In genomic region chr16:38475681-38476311, GRCm38 (mm10) we compare ENCODE assay signal across 8 mouse cellular contexts. TPM values are rescaled to one million over a fixed set of nuclear protein-coding genes. Genes with fewer than 3 reads are reported as not detected.
DNase-seq lines count a peak whose midpoint lies in the region; ATAC-seq and TF ChIP-seq lines count a peak whose summit lies in the region.

No protein-coding gene starts in this region.

- no peak for TF ChIP-seq CTCF in bone marrow, adult 2 months (IDR thresholded peaks at IDR 0.05; ENCODE audit: control insufficient read depth, insufficient read depth, low read length)

- ATAC-seq in kidney, embryonic 15.5 days (replicated peaks; ENCODE audit: low FRiP score) = peak; percentile 38
- ATAC-seq in hindbrain, embryonic 15.5 days (ENCODE audit: low FRiP score, low read depth) = no peak
- no peak for ATAC-seq in midbrain, embryonic 14.5 days (ENCODE audit: low FRiP score, low TSS enrichment)

- 0 out of 2 replicates have a peak, but pooled peaks cover 2% of the 10 kb centered on the region for H3K27me3 ChIP-seq in kidney, embryonic 15.5 days
- H3K27me3 ChIP-seq in hindbrain, embryonic 15.5 days = no peaks in the 10 kb centered on the region
- no peaks in the 10 kb centered on the region for H3K27me3 ChIP-seq in midbrain, embryonic 14.5 days (ENCODE audit: control insufficient read depth, insufficient read depth, low read length)

- H3K9me3 ChIP-seq in kidney, embryonic 15.5 days (replicated peaks) = no peaks in the 10 kb centered on the region
- H3K9me3 ChIP-seq in hindbrain, embryonic 15.5 days = no peaks in the 10 kb centered on the region
- H3K9me3 ChIP-seq in midbrain, embryonic 14.5 days (ENCODE audit: control insufficient read depth, low read length) = no peaks in the 10 kb centered on the region

- no peak for DNase-seq in kidney, adult 8-10 months
- DNase-seq in midbrain, embryonic 14.5 days = no peak
- DNase-seq in gastrocnemius, postnatal 10 days = no peak
- DNase-seq in layer of hippocampus, postnatal 10 days (ENCODE audit: low spot score in 2 of 2) = no peak
- DNase-seq in adipocyte (ENCODE audit: low spot score) = no peak

- 29% methylated on average over 4 of the region's 4 CpGs for WGBS in kidney, embryonic 15.5 days
- WGBS in bone marrow, adult 2 months = 28% methylated on average over 4 of the region's 4 CpGs
- WGBS in hindbrain, embryonic 15.5 days = 60% methylated on average over 4 of the region's 4 CpGs
- WGBS in midbrain, embryonic 14.5 days = 73% methylated on average over 4 of the region's 4 CpGs

- peak overlapping the region; percentile 44 for H3K4me3 ChIP-seq in kidney, embryonic 15.5 days (replicated peaks)
- peak overlapping the region; percentile 33 for H3K4me3 ChIP-seq in bone marrow, adult 2 months (replicated peaks; ENCODE audit: control insufficient read depth, low read depth, low read length)
- peak overlapping the region; percentile 41; the same call in 1 of the 2 replicates for H3K4me3 ChIP-seq in hindbrain, embryonic 15.5 days
- no peak overlapping the region for H3K4me3 ChIP-seq in midbrain, embryonic 14.5 days (replicated peaks; ENCODE audit: low read depth, low read length)

- H3K4me1 ChIP-seq in kidney, embryonic 15.5 days = peaks cover 14% of the 10 kb centered on the region
- peaks cover 3% of the 10 kb centered on the region; the same call in 1 of the 2 replicates for H3K4me1 ChIP-seq in bone marrow, adult 2 months (ENCODE audit: control insufficient read depth, insufficient read depth, low read length)
- peaks cover 14% of the 10 kb centered on the region for H3K4me1 ChIP-seq in hindbrain, embryonic 15.5 days (replicated peaks)
- no peaks in the 10 kb centered on the region for H3K4me1 ChIP-seq in midbrain, embryonic 14.5 days (ENCODE audit: control insufficient read depth, insufficient read depth, low read length)

- TF ChIP-seq POLR2A in bone marrow, adult 2 months (IDR thresholded peaks at IDR 0.05; ENCODE audit: borderline replicate concordance, control insufficient read depth, low read depth, low read length) = no peak

- no peaks in the 10 kb centered on the region for H3K36me3 ChIP-seq in kidney, embryonic 15.5 days
- no peaks in the 10 kb centered on the region for H3K36me3 ChIP-seq in hindbrain, embryonic 15.5 days
- no peaks in the 10 kb centered on the region for H3K36me3 ChIP-seq in midbrain, embryonic 14.5 days (ENCODE audit: control insufficient read depth, insufficient read depth, low read length)

- H3K4me2 ChIP-seq in kidney, embryonic 15.5 days = peak overlapping the region; percentile 77
- H3K4me2 ChIP-seq in hindbrain, embryonic 15.5 days = peak overlapping the region; percentile 82
- peak overlapping the region; percentile 62 for H3K4me2 ChIP-seq in midbrain, embryonic 14.5 days (ENCODE audit: low read length)

- no peak overlapping the region for H3K9ac ChIP-seq in kidney, embryonic 15.5 days
- no peak overlapping the region for H3K9ac ChIP-seq in hindbrain, embryonic 15.5 days
- H3K9ac ChIP-seq in midbrain, embryonic 14.5 days (replicated peaks; ENCODE audit: low read length) = no peak overlapping the region

- no peak overlapping the region for H3K27ac ChIP-seq in kidney, embryonic 15.5 days
- H3K27ac ChIP-seq in bone marrow, adult 2 months (ENCODE audit: control insufficient read depth, insufficient read depth, low read depth, low read length, poor library complexity) = no peak overlapping the region
- no peak overlapping the region for H3K27ac ChIP-seq in hindbrain, embryonic 15.5 days (replicated peaks)
- no peak overlapping the region for H3K27ac ChIP-seq in midbrain, embryonic 14.5 days (replicated peaks; ENCODE audit: low read depth, low read length)

RNA-seq across cellular contexts. Expression of gene Cd80, which starts 20.4 kb away (rescaled TPM):
- polyA plus RNA-seq in kidney, embryonic 15.5 days (2015; fragmentation: Nextera tagmentation; extraction: Ambion mirVana) = 0.29 and 0.50 TPM in 2 replicates
- 1.6 and 2.0 TPM in 2 replicates for polyA plus RNA-seq in bone marrow, adult 2 months (2011; ENCODE audit: insufficient read depth, insufficient read length, low replicate concordance, missing spikeins)
- polyA plus RNA-seq in hindbrain, embryonic 15.5 days (2015; fragmentation: Nextera tagmentation; extraction: Ambion mirVana) = 0.50 and 0.56 TPM in 2 replicates
- 0.35 and 0.93 TPM in 2 replicates for polyA plus RNA-seq in midbrain, embryonic 14.5 days (2014; fragmentation: Nextera tagmentation; extraction: Ambion mirVana)
- under 1 TPM; 0.23 to 0.36 TPM for total RNA-seq in gastrocnemius, postnatal 10 days (2021)
- total RNA-seq in layer of hippocampus, postnatal 10 days (2021) = under 1 TPM; 0.18 to 0.42 TPM

RNA-seq across cellular contexts. Expression of gene Adprh, which starts 23.3 kb away (rescaled TPM):
- polyA plus RNA-seq in kidney, embryonic 15.5 days (2015; fragmentation: Nextera tagmentation; extraction: Ambion mirVana) = 93.2 and 102 TPM in 2 replicates
- polyA plus RNA-seq in bone marrow, adult 2 months (2011; ENCODE audit: insufficient read depth, insufficient read length, low replicate concordance, missing spikeins) = 5.1 and 19.3 TPM in 2 replicates
- polyA plus RNA-seq in hindbrain, embryonic 15.5 days (2015; fragmentation: Nextera tagmentation; extraction: Ambion mirVana) = 143 and 165 TPM in 2 replicates
- polyA plus RNA-seq in midbrain, embryonic 14.5 days (2014; fragmentation: Nextera tagmentation; extraction: Ambion mirVana) = 139 and 158 TPM in 2 replicates
- total RNA-seq in gastrocnemius, postnatal 10 days (2021) = 10 to 100 TPM; 32.4 to 33.1 TPM
- total RNA-seq in layer of hippocampus, postnatal 10 days (2021) = 10 to 100 TPM; 60.5 to 62.9 TPM

RNA-seq across cellular contexts. Expression of gene Pla1a, which starts 42.9 kb away (rescaled TPM):
- polyA plus RNA-seq in kidney, embryonic 15.5 days (2015; fragmentation: Nextera tagmentation; extraction: Ambion mirVana) = 3.9 and 4.2 TPM in 2 replicates
- polyA plus RNA-seq in bone marrow, adult 2 months (2011; ENCODE audit: insufficient read depth, insufficient read length, low replicate concordance, missing spikeins) = 1.5 TPM in 1 of 2 replicates, not detected in the other
- polyA plus RNA-seq in hindbrain, embryonic 15.5 days (2015; fragmentation: Nextera tagmentation; extraction: Ambion mirVana) = 0.43 and 0.45 TPM in 2 replicates
- 0.26 and 0.38 TPM in 2 replicates for polyA plus RNA-seq in midbrain, embryonic 14.5 days (2014; fragmentation: Nextera tagmentation; extraction: Ambion mirVana)
- 1 to 10 TPM; 1.4 to 1.6 TPM for total RNA-seq in gastrocnemius, postnatal 10 days (2021)
- under 1 TPM; 0.62 to 0.98 TPM for total RNA-seq in layer of hippocampus, postnatal 10 days (2021)

RNA-seq across cellular contexts. Expression of gene Timmdc1, which starts 46.7 kb away (rescaled TPM):
- polyA plus RNA-seq in kidney, embryonic 15.5 days (2015; fragmentation: Nextera tagmentation; extraction: Ambion mirVana) = 32.1 and 32.3 TPM in 2 replicates
- 9.8 and 13.9 TPM in 2 replicates for polyA plus RNA-seq in bone marrow, adult 2 months (2011; ENCODE audit: insufficient read depth, insufficient read length, low replicate concordance, missing spikeins)
- polyA plus RNA-seq in hindbrain, embryonic 15.5 days (2015; fragmentation: Nextera tagmentation; extraction: Ambion mirVana) = 32.0 and 35.2 TPM in 2 replicates
- polyA plus RNA-seq in midbrain, embryonic 14.5 days (2014; fragmentation: Nextera tagmentation; extraction: Ambion mirVana) = 28.5 and 28.9 TPM in 2 replicates
- total RNA-seq in gastrocnemius, postnatal 10 days (2021) = 10 to 100 TPM; 34.8 to 41.2 TPM
- total RNA-seq in layer of hippocampus, postnatal 10 days (2021) = 10 to 100 TPM; 30.5 to 32.9 TPM
